Mouse (Mus musculus) ES-Bruce4 (cell line): ENCODE measurements at regions not wholly inside any gene's neighbourhood (a gene's known extent, or its start where the extent isn't known, plus 50 kb on each side); places are given as distances from the start of the nearest gene placed in this dataset.

ENCODE experiments used
- CTCF ChIP-seq: IDR thresholded peaks from one replicate; pipeline ENCODE4 v1.8.1; 2011; ENCODE audit warnings: low read depth, low read length
- EP300 ChIP-seq: IDR thresholded peaks from 2 replicates; pipeline ENCODE4 v1.6.1; 2011; ENCODE audit warnings: low read depth, low read length; ENCODE audit not compliant: insufficient read depth
- POLR2A ChIP-seq: IDR thresholded peaks from one replicate; pipeline ENCODE4 v1.8.1; 2011; ENCODE audit warnings: low read length; ENCODE audit not compliant: insufficient read depth

GRCm38 (mm10) chr1:6973749-6974327, 2166.1 kb downstream of the Gm37988 start:
- TF ChIP-seq POLR2A (no peak), CTCF (no peak), EP300 (no peak)
